Mouse (Mus musculus) frontal cortex, adult (tissue): Measurements from ENCODE around the gene Nfatc2.

Source experiments
- ATAC-seq: cut with Nextera tagmentation; 2 replicates; pipeline ENCODE4 v1.9.2; 2017; ENCODE audit warnings: mild to moderate bottlenecking, moderate library complexity, mixed read lengths; ENCODE audit not compliant: low TSS enrichment

Gene Nfatc2

DNA sequence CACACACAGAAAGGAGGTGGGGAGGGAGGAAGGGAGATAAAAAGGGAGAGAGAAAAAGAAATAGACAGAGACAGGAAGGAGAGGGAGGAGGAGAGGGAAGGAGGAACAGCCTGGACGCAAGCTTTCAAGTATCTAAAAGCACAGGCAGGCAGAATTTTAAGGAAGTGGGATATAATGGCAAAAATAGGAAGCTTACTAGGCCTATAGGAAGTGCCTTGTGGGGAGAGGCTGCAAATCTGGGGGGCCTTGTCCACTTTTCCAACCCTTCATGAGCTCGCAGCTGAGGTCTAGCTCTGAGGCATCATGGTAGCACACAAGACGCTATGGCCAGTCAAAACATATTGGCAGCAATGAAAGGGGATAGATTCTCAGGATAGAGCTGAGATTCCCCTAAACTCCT is 22.3 kb downstream of the Nfatc2 start:
- no peak for ATAC-seq

DNA sequence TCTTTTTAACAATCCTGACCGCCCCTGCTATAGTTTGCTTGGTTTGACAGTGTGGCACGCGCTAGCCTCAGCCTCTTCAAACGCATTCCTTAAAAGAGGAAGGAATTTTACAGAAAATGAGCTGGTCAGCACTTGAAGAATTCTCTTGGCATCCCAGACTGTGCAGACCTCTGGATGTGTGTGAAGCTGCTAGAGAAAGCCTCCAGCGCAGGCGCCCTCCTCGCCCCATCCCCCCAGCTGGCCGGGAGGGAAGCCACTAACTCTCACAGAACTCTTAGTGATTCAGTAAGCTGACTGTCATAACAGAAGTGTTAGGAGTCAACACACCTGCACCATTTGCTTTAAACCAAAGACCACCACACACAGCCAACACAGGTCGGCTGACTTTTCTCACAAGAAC is 23.3 kb downstream of the Nfatc2 start:
- no peak for ATAC-seq

DNA sequence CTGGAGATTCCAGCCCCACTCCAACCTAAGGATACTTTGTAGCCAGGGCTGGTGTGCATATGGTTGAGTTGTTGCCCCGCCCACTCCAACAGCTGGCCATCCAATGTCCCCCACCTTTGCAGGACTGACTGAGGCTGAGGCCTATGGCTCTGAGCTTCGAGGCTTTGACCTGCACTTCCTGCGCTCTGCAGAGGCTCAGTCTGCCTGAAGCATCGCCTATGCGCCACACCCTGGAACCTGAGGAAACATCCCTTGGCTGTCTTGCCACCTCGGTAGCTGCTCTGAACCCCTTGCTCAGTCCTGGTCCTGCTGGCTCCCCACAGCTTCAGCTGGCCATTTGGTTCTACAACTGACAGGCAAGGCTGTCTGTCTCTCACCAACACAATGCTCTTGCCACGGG is 24.1 kb downstream of the Nfatc2 start:
- no peak for ATAC-seq

DNA sequence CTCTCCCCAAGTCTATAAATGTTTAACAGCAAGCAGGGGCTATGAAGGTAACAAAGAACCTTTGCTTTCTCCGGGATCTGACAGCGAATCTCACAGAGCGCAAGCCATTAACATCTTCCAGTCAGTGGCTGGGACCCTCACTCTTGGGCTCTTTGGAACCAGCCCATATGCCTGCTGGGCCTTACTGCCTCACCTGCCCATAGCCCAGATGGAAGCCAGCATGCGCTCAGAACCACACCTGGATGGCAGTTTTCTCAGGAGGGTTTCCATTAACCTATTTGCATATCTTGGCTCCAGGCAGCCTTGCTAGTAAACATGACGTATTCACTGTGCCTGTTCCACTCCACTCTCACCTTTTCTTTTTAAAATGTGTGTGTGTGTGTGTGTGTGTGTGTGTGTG is 25.6 kb downstream of the Nfatc2 start:
- ATAC-seq, result no peak

DNA sequence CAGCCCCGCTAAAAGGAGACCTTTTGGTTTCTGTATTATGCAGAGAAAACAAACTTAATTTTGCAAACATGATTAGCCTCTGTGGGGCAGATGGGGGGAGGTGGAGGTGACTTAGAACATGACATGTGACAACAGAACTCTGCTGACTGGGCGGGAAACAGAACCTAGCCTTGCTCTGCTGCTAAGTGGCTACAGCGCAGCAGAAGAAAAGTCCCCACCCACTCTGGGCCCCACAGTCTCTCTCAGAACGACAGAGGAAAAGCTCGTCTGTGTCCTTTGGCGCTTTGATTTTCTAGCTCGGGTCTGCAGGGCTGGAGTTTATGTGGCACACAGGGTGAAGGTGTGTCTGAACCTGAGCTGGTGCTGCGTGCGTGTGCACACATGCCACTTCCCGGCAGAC is 26.5 kb downstream of the Nfatc2 start:
- ATAC-seq, result no peak

GRCm38 (mm10) chr2:168573866-168574265 is 27.6 kb downstream of the Nfatc2 start:
- no peak for ATAC-seq

GRCm38 (mm10) chr2:168571241-168571640 is 30.2 kb downstream of the Nfatc2 start:
- no peak for ATAC-seq

- no peak for ATAC-seq
Observed at GRCm38 (mm10) chr2:168565538-168566253, 35.8 kb downstream of the Nfatc2 start.

- no peak for ATAC-seq
Observed at GRCm38 (mm10) chr2:168563184-168563583, 38.3 kb downstream of the Nfatc2 start.

- ATAC-seq, result no peak
Observed at GRCm38 (mm10) chr2:168557035-168557434, 44.4 kb downstream of the Nfatc2 start.

- ATAC-seq, result no peak
Observed at GRCm38 (mm10) chr2:168555897-168556670, 45.4 kb downstream of the Nfatc2 start.

DNA sequence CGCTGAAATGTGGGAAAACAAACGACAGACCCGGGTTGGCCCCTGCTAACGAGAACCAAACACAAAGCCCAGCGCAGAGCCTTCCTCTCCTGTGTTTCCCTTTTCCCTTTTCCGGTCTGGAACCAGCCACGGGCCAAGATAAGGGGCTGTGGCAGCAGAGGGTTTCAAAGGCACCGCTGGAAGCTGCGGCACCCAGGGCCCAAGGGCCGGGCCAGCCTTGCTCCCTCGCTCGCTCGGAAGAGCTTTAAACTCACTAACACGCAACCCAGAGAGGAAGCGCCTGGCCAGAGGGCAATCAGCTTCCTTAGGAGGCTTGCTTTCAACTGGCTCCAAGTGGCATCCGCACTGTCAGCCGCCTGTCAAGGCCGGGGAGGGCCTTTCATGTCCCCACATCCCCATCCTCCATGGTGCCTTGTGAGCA is 47.9 kb downstream of the Nfatc2 start:
- ATAC-seq, result no peak

- ATAC-seq, result no peak
Observed at GRCm38 (mm10) chr2:168552405-168552804, 49.1 kb downstream of the Nfatc2 start.

DNA sequence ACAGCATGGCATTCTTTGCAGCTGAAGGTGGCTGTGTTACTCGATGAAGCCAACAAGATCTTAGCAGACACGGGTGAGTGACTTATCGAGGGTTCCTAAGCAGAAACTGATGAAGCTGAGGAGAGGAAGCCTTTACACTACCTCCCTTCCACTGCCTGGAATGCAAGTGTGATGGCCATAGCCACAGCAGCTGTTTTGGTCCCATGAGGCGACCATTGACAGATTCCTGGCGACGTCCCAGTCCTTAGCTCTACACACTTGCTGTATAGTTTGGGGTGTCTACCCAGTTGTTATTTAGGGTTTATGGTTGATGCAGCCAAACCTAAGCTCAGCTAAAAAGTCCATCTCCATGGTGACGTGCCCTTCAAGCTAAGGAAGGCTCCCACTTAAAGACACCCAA is 50.2 kb downstream of the Nfatc2 start:
- no peak for ATAC-seq

GRCm38 (mm10) chr2:168549326-168549725 is 52.1 kb downstream of the Nfatc2 start:
- no peak for ATAC-seq

GRCm38 (mm10) chr2:168548008-168548407 is 53.4 kb downstream of the Nfatc2 start:
- ATAC-seq, result no peak

GRCm38 (mm10) chr2:168545901-168546557 is 55.4 kb downstream of the Nfatc2 start:
- peak; percentile 81 for ATAC-seq

- ATAC-seq, result peak; percentile 26; the same call in 1 of the 2 replicates
Observed at GRCm38 (mm10) chr2:168544102-168544501, 57.4 kb downstream of the Nfatc2 start.

DNA sequence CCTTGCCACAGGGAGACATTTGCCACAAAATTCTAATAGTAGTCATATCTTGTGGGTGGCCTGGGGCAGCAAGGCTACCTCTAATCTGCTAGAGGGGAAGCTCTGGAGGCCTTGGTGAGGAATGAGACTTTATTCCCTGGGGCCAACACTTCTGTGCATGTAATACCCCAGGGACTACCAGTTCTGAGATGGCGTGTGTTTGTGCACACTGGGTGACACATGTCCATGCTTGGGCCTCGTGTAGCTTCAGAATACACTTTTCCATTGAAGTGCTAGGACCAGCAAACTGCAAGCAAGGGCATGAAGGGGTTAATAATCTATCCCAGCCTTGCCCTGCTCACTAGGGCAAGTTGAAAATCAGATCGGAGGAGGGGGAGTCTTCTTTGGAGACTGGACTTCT is 58.4 kb downstream of the Nfatc2 start:
- ATAC-seq, result no peak

DNA sequence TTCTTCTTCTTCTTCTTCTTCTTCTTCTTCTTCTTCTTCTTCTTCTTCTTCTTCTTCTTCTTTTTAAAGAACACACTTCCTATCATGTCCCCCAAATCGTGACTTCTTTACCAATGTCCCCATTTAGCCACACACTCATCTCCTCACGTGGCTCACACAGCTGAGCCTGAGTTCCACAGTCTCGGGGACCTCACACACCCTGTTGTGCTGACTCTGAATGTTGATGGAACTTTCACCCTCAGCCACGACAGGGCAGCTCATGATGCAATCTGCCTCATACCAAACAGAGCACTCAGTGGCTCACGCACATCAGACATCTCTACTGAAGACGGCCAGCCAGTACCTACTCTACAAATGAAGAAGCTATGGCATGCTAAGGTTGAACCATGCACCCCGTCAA is 60.2 kb downstream of the Nfatc2 start:
- no peak for ATAC-seq

- ATAC-seq, result no peak
Observed at GRCm38 (mm10) chr2:168539594-168540222, 61.7 kb downstream of the Nfatc2 start.

- ATAC-seq, result no peak
Observed at GRCm38 (mm10) chr2:168539026-168539425, 62.4 kb downstream of the Nfatc2 start.
